Mouse (Mus musculus) liver, postnatal 0 days (tissue): ENCODE data around the gene Foxo3. TPM values are rescaled to one million over a fixed set of nuclear protein-coding genes. Genes with fewer than 3 reads are reported as not detected.

Experiments
- ATAC-seq: fragments of 200-750 bp; cut with Nextera tagmentation; 2 replicates; pipeline ENCODE4 v1.8.0; 2017; ENCODE audit warnings: mild to moderate bottlenecking, moderate library complexity
- DNase-seq: peaks from one replicate; pipeline ENCODE4 v3.0.0-alpha.2; 2016
- H3K27ac ChIP-seq: fragments of 300-500 bp; sonication (generic); 2 replicates; pipeline ENCODE4 v1.5.1; 2014; ENCODE audit warnings: antibody characterized with exemption, moderate library complexity, mild to moderate bottlenecking, low read depth
- H3K27me3 ChIP-seq: fragments of 300-500 bp; sonication (generic); 2 replicates; pipeline ENCODE4 v1.6.1; 2014; ENCODE audit warnings: low read length, control low read depth, mixed read lengths; ENCODE audit not compliant: insufficient read depth
- H3K36me3 ChIP-seq: fragments of 300-500 bp; sonication (generic); replicated peaks from 2 replicates; pipeline ENCODE4 v1.6.1; 2014; ENCODE audit warnings: mild to moderate bottlenecking, control low read depth, low read length, moderate library complexity, mixed read lengths; ENCODE audit not compliant: insufficient read depth
- H3K4me1 ChIP-seq: fragments of 300-500 bp; sonication (generic); 2 replicates; pipeline ENCODE4 v1.6.1; 2014; ENCODE audit warnings: antibody characterized with exemption, mild to moderate bottlenecking, control low read depth; ENCODE audit not compliant: insufficient read depth
- H3K4me2 ChIP-seq: fragments of 300-500 bp; sonication (generic); 2 replicates; pipeline ENCODE4 v1.6.1; 2014; ENCODE audit warnings: low read depth, mild to moderate bottlenecking, low read length, moderate library complexity, mixed read lengths
- H3K4me3 ChIP-seq: fragments of 300-500 bp; sonication (generic); 2 replicates; pipeline ENCODE4 v1.5.1; 2014; ENCODE audit warnings: low read depth, low read length
- H3K9ac ChIP-seq: fragments of 300-500 bp; sonication (generic); replicated peaks from 2 replicates; pipeline ENCODE4 v1.6.1; 2014; ENCODE audit warnings: mild to moderate bottlenecking, moderate library complexity
- H3K9me3 ChIP-seq: fragments of 300-500 bp; sonication (generic); 2 replicates; pipeline ENCODE4 v1.6.1; 2016; ENCODE audit warnings: mild to moderate bottlenecking, control low read depth, low read length, mixed read lengths
- CTCF ChIP-seq: sonication (generic); IDR thresholded peaks from 2 replicates; pipeline ENCODE4 v1.5.1; 2016; ENCODE audit warnings: antibody characterized with exemption, low read depth
- EP300 ChIP-seq: IDR thresholded peaks from 2 replicates; pipeline ENCODE4 v1.6.1; 2016; ENCODE audit warnings: antibody characterized with exemption, low read depth, mild to moderate bottlenecking
- WGBS: fragments of 180-500 bp; shearing (Covaris S2); extraction: QIAGEN DNeasy Blood & Tissue Kit; methylation state at CpG from one replicate; pipeline ENCODE4 v1.1.7; 2014; ENCODE audit not compliant: insufficient replicate concordance; 5-methylcytosine and 5-hydroxymethylcytosine counted together
- polyA plus RNA-seq: library from polyadenylated mRNA; unstranded; fragments of >200 nt; fragmentation: Nextera tagmentation; extraction: Ambion mirVana; gene quantifications from 2 replicates; pipeline ENCODE4 v1.2.1, GENCODE M21; 2015

Gene Foxo3
- polyA plus RNA-seq, 1 experiment from 2014 or later = 8.4 TPM

GRCm38 (mm10) chr10:42221136-42221891, 55.2 kb downstream of the Foxo3 start:
- H3K4me3 ChIP-seq = no peak overlapping the region
- H3K27ac ChIP-seq = no peak overlapping the region
- DNase-seq (no peak), ATAC-seq (no peak)
- peaks cover 7% of the 10 kb centered on the region for H3K36me3 ChIP-seq
- peaks cover 54% of the 10 kb centered on the region for H3K4me1 ChIP-seq
- H3K4me2 ChIP-seq = no peak overlapping the region
- no peaks in the 10 kb centered on the region for H3K9me3 ChIP-seq
- no peak overlapping the region for H3K9ac ChIP-seq
- TF ChIP-seq EP300 (no peak), CTCF (no peak)
- 80% methylated on average over 19 of the region's 19 CpGs for WGBS
- no peaks in the 10 kb centered on the region for H3K27me3 ChIP-seq

- H3K9ac ChIP-seq = no peak overlapping the region
These were observed 56.1 kb downstream of the Foxo3 start for GRCm38 (mm10) chr10:42220418-42220952.

GRCm38 (mm10) chr10:42211407-42211806, 65.1 kb downstream of the Foxo3 start:
- no peak overlapping the region for H3K4me3 ChIP-seq
- H3K27ac ChIP-seq = no peak overlapping the region
- 67% methylated on average over 7 of the region's 7 CpGs for WGBS
- 0 out of 2 replicates have a peak, but pooled peaks have one; percentile 43 for ATAC-seq
- no peak for DNase-seq
- no peaks in the 10 kb centered on the region for H3K27me3 ChIP-seq
- no peak overlapping the region for H3K9ac ChIP-seq
- no peak for TF ChIP-seq EP300
- TF ChIP-seq CTCF = no peak
- peaks cover 9% of the 10 kb centered on the region; the same call in 1 of the 2 replicates for H3K4me1 ChIP-seq
- H3K9me3 ChIP-seq = no peaks in the 10 kb centered on the region
- peaks cover 26% of the 10 kb centered on the region for H3K36me3 ChIP-seq
- no peak overlapping the region for H3K4me2 ChIP-seq

More at GRCm38 (mm10) chr10:42220418-42220952, 56.1 kb downstream of the Foxo3 start:
- no peak overlapping the region for H3K27ac ChIP-seq
- H3K36me3 ChIP-seq = peaks cover 2% of the 10 kb centered on the region
- H3K4me2 ChIP-seq = no peak overlapping the region
- no peaks in the 10 kb centered on the region for H3K9me3 ChIP-seq
- ATAC-seq (0 out of 2 replicates have a peak, but pooled peaks have one; percentile 26), DNase-seq (no peak)
- H3K4me1 ChIP-seq = peaks cover 49% of the 10 kb centered on the region
- no peaks in the 10 kb centered on the region for H3K27me3 ChIP-seq
- TF ChIP-seq EP300 (no peak), CTCF (no peak)
- no peak overlapping the region for H3K4me3 ChIP-seq
- 33% methylated on average over 5 of the region's 5 CpGs for WGBS

GRCm38 (mm10) chr10:42210641-42211040, 65.9 kb downstream of the Foxo3 start:
- Histone ChIP-seq H3K9ac (no peak overlapping the region), H3K27ac (no peak overlapping the region), H3K36me3 (peaks cover 29% of the 10 kb centered on the region), H3K9me3 (no peaks in the 10 kb centered on the region), H3K4me3 (no peak overlapping the region), H3K4me2 (no peak overlapping the region), H3K27me3 (no peaks in the 10 kb centered on the region), H3K4me1 (peaks cover 5% of the 10 kb centered on the region; the same call in 1 of the 2 replicates)
- no peak for ATAC-seq
- 88% methylated on average over 2 of the region's 2 CpGs for WGBS
- TF ChIP-seq EP300 = no peak
- TF ChIP-seq CTCF = no peak
- DNase-seq = no peak

- ATAC-seq = no peak
- 87% methylated on average over 6 of the region's 6 CpGs for WGBS
- Histone ChIP-seq H3K36me3 (peaks cover 29% of the 10 kb centered on the region), H3K4me1 (peaks cover 8% of the 10 kb centered on the region), H3K4me2 (no peak overlapping the region), H3K9ac (no peak overlapping the region), H3K9me3 (no peaks in the 10 kb centered on the region), H3K4me3 (no peak overlapping the region), H3K27ac (no peak overlapping the region), H3K27me3 (no peaks in the 10 kb centered on the region)
- no peak for DNase-seq
- TF ChIP-seq EP300 = no peak
- no peak for TF ChIP-seq CTCF
These were observed 66.7 kb downstream of the Foxo3 start for GRCm38 (mm10) chr10:42209809-42210208.

GRCm38 (mm10) chr10:42207612-42208011, 68.9 kb downstream of the Foxo3 start:
- 87% methylated on average over 12 of the region's 12 CpGs for WGBS
- Histone ChIP-seq H3K36me3 (peaks cover 24% of the 10 kb centered on the region), H3K4me2 (no peak overlapping the region), H3K27me3 (no peaks in the 10 kb centered on the region), H3K9me3 (no peaks in the 10 kb centered on the region), H3K4me1 (peaks cover 17% of the 10 kb centered on the region), H3K4me3 (no peak overlapping the region), H3K9ac (no peak overlapping the region), H3K27ac (no peak overlapping the region)
- ATAC-seq = no peak
- TF ChIP-seq CTCF (no peak), EP300 (no peak)
- DNase-seq = no peak
